27 mouse cellular contexts compared by ENCODE assay signal in the genomic region with DNA sequence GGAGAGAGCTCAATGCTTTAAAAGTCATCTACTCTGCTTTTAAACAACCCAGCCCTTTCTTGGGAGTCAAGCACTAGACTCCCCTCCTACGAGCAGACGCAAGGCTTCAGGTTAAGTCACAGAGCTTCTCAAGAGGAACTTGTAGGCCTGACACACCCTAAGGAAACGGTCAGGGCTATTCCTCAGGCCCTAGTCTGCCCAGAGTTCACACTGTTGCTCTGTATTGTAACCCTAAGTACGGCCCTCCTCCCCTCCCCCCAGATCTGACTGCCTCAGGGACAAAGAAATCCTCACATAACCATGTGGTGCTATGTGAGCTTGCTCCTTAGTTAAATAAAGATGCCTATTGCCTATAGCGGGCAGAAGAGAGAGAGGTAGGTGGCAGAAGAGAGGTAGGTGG. TPM values are rescaled to one million over a fixed set of nuclear protein-coding genes. Genes with fewer than 3 reads are reported as not detected.
A peak's percentile ranks its signal among the peaks of the same experiment; 100 is the strongest.
DNase-seq lines count a peak whose midpoint lies in the region; ATAC-seq and TF ChIP-seq lines count a peak whose summit lies in the region.
"Had no signal": no experiment of that assay in that cellular context is flagged by ENCODE, and none has a peak within 500 bp of the region (broad histone marks: within the 10 kb centered on the region; RNA-seq: fewer than 3 reads in every experiment).

No protein-coding gene starts in this region.

- WGBS in lung, postnatal 0 days = 62% methylated on average over 5 of the region's 5 CpGs

- intact Hi-C loops in gastrocnemius, adult 2 months (cut with DNase I) = no loop called here

- H3K9ac ChIP-seq in lung, postnatal 0 days (replicated peaks; ENCODE audit: low read depth) = no peak overlapping the region
- H3K9ac ChIP-seq: forebrain, embryonic 13.5 days; heart, embryonic 13.5 days; hindbrain, embryonic 12.5 days; hindbrain, embryonic 15.5 days had no signal

- 0 out of 2 replicates have a peak, but pooled peaks cover 10% of the 10 kb centered on the region for H3K36me3 ChIP-seq in lung, postnatal 0 days (ENCODE audit: insufficient read depth, low read length)

- no peak for TF ChIP-seq EP300 in lung, postnatal 0 days (IDR thresholded peaks at IDR 0.05)

- no peaks in the 10 kb centered on the region for H3K9me3 ChIP-seq in lung, postnatal 0 days (ENCODE audit: low read length)
- H3K9me3 ChIP-seq: forebrain, embryonic 10.5 days; forebrain, embryonic 13.5 days; G1E; hindbrain, embryonic 12.5 days; hindbrain, embryonic 15.5 days had no signal

- H3K4me3 ChIP-seq in gastrocnemius, adult 2 months = no peak overlapping the region
- no peak overlapping the region for H3K4me3 ChIP-seq in lung, postnatal 0 days (ENCODE audit: low read depth, low read length)
- H3K4me3 ChIP-seq: forebrain, embryonic 10.5 days; forebrain, embryonic 13.5 days; heart, embryonic 13.5 days; hindbrain, embryonic 12.5 days; hindbrain, embryonic 15.5 days had no signal

- peak overlapping the region; percentile 56 for H3K27ac ChIP-seq in gastrocnemius, adult 2 months
- H3K27ac ChIP-seq in lung, postnatal 0 days (ENCODE audit: low read length) = no peak overlapping the region
- H3K27ac ChIP-seq: forebrain, embryonic 10.5 days; forebrain, embryonic 13.5 days; heart, embryonic 13.5 days; hindbrain, embryonic 12.5 days; hindbrain, embryonic 15.5 days had no signal

- no peak overlapping the region for H3K4me2 ChIP-seq in lung, postnatal 0 days (replicated peaks; ENCODE audit: low read depth, low read length)
- H3K4me2 ChIP-seq: forebrain, embryonic 13.5 days; heart, embryonic 13.5 days; hindbrain, embryonic 12.5 days; hindbrain, embryonic 15.5 days had no signal

- no peak for TF ChIP-seq CTCF in gastrocnemius, adult 2 months (IDR thresholded peaks at IDR 0.05)
- TF ChIP-seq CTCF in lung, postnatal 0 days (IDR thresholded peaks at IDR 0.05) = 0 out of 2 replicates have a peak, but pooled peaks have one; percentile 3

- no peaks in the 10 kb centered on the region for H3K27me3 ChIP-seq in lung, postnatal 0 days (replicated peaks; ENCODE audit: insufficient read depth, low read length)
- H3K27me3 ChIP-seq: forebrain, embryonic 13.5 days; hindbrain, embryonic 12.5 days; hindbrain, embryonic 15.5 days; Patski had no signal

- H3K4me1 ChIP-seq in lung, postnatal 0 days (ENCODE audit: insufficient read depth, low read depth, low read length) = peaks cover 3% of the 10 kb centered on the region; the same call in 1 of the 2 replicates
- H3K4me1 ChIP-seq: hindbrain, embryonic 15.5 days had no signal

- DNase-seq in gastrocnemius, adult 2 months = no peak
- DNase-seq in gastrocnemius, postnatal 25 days = no peak
- peak; percentile 41 for DNase-seq in lung, postnatal 0 days (ENCODE audit: low spot score)
- no peak for DNase-seq in lung, postnatal 25 days (ENCODE audit: low spot score)
- peak; percentile 56 for DNase-seq in ES-CJ7 (ENCODE audit: low read depth, low spot score)
- DNase-seq in adipocyte (ENCODE audit: low spot score) = peak; percentile 13
- no peak for DNase-seq in embryo, embryonic 10.5 days (ENCODE audit: low spot score)
- no peak for DNase-seq in embryo, embryonic 11 days
- DNase-seq: adrenal gland, postnatal 10 days; adrenal gland, postnatal 36 days; cerebellum, adult 11 months; cerebellum, adult 2 months; cerebellum, adult 9-11 months; cerebellum, postnatal 25 days; gastrocnemius, postnatal 14 days; heart, postnatal 14 days had no signal

- ATAC-seq in lung, postnatal 0 days = no peak
- ATAC-seq: activated CD4-positive, CD25-positive, alpha-beta regulatory T cell, adult 4 months; forebrain, embryonic 13.5 days; forebrain, embryonic 16.5 days; intestine, postnatal 0 days; Patski had no signal

RNA-seq across cellular contexts. Expression of a gene that starts 41.1 kb away (rescaled TPM):
- under 1 TPM in 1 of 2 experiments, not detected in 1; 0.14 TPM for total RNA-seq in gastrocnemius, adult 2 months (2021)
- under 1 TPM in 1 of 2 experiments, not detected in 1; 0.21 TPM for total RNA-seq in gastrocnemius, postnatal 25 days (2021)
- 0.15 and 0.21 TPM in 2 replicates for polyA plus RNA-seq in lung, postnatal 0 days (2015; fragmentation: Nextera tagmentation; extraction: Ambion mirVana)
- total RNA-seq: common myeloid progenitor, adult 5-6 weeks had no signal
- polyA plus RNA-seq: G1E had no signal

Comparison
In these comparisons a context has a peak if more than half of its experiments do, and no peak if none do; other contexts are left out.
1. DNase-seq: peak in lung, postnatal 0 days (single experiment), ES-CJ7 (single experiment) and adipocyte (single experiment); none in gastrocnemius, adult 2 months (single experiment), gastrocnemius, postnatal 25 days (single experiment), lung, postnatal 25 days (single experiment), embryo, embryonic 10.5 days (single experiment) and embryo, embryonic 11 days (single experiment).